ENCODE assay signal across 14 mouse cellular contexts in genomic region chr1:132559045-132559444, GRCm38 (mm10). TPM values are rescaled to one million over a fixed set of nuclear protein-coding genes. Genes with fewer than 3 reads are reported as not detected.
DNase-seq lines count a peak whose midpoint lies in the region; ATAC-seq and TF ChIP-seq lines count a peak whose summit lies in the region.
"Had no signal": no experiment of that assay in that cellular context is flagged by ENCODE, and none has a peak within 500 bp of the region (broad histone marks: within the 10 kb centered on the region; RNA-seq: fewer than 3 reads in every experiment).

No protein-coding gene starts in this region.

- H3K4me2 ChIP-seq in hindbrain, embryonic 13.5 days = no peak overlapping the region
- no peak overlapping the region for H3K4me2 ChIP-seq in neural tube, embryonic 11.5 days (ENCODE audit: low read depth)

- no peaks in the 10 kb centered on the region for H3K36me3 ChIP-seq in forebrain, embryonic 10.5 days (replicated peaks)
- no peaks in the 10 kb centered on the region for H3K36me3 ChIP-seq in hindbrain, embryonic 13.5 days
- H3K36me3 ChIP-seq in neural tube, embryonic 11.5 days (ENCODE audit: control insufficient read depth, insufficient read depth, low read length) = no peaks in the 10 kb centered on the region
- H3K36me3 ChIP-seq: heart, embryonic 10.5 days had no signal

- H3K4me3 ChIP-seq in forebrain, embryonic 10.5 days = no peak overlapping the region
- no peak overlapping the region for H3K4me3 ChIP-seq in hindbrain, embryonic 13.5 days
- no peak overlapping the region for H3K4me3 ChIP-seq in neural tube, embryonic 11.5 days (ENCODE audit: low read depth, low read length)
- H3K4me3 ChIP-seq in layer of hippocampus, adult 2 months = no peak overlapping the region
- H3K4me3 ChIP-seq: heart, embryonic 10.5 days had no signal

- peak overlapping the region; percentile 9; the same call in 1 of the 2 replicates for H3K9ac ChIP-seq in hindbrain, embryonic 13.5 days
- no peak overlapping the region for H3K9ac ChIP-seq in neural tube, embryonic 11.5 days (ENCODE audit: low read length)
- H3K9ac ChIP-seq: liver, embryonic 14.5 days had no signal

- peak overlapping the region; percentile 66; the same call in 1 of the 2 replicates for H3K27ac ChIP-seq in forebrain, embryonic 10.5 days
- peak overlapping the region; percentile 90 for H3K27ac ChIP-seq in hindbrain, embryonic 13.5 days
- H3K27ac ChIP-seq in neural tube, embryonic 11.5 days (ENCODE audit: low read depth, low read length) = peak overlapping the region; percentile 67
- no peak overlapping the region for H3K27ac ChIP-seq in layer of hippocampus, adult 2 months
- H3K27ac ChIP-seq: liver, embryonic 14.5 days had no signal

- ATAC-seq in hindbrain, embryonic 13.5 days (ENCODE audit: low FRiP score) = peak; percentile 17; the same call in 1 of the 2 replicates
- peak; percentile 51 for ATAC-seq in neural tube, embryonic 11.5 days (ENCODE audit: insufficient read depth, low FRiP score, low TSS enrichment)
- ATAC-seq: activated CD4-positive, CD25-positive, alpha-beta regulatory T cell, adult 4 months had no signal

- peak; percentile 79 for DNase-seq in embryo, embryonic 10 days (ENCODE audit: low spot score)
- DNase-seq in forebrain, embryonic 10.5 days (ENCODE audit: extremely low spot score, low spot score) = no peak
- peak; percentile 77 for DNase-seq in neural tube, embryonic 11.5 days (ENCODE audit: low spot score)
- DNase-seq in layer of hippocampus, adult 2 months (ENCODE audit: low spot score in 2 of 2) = no peak
- DNase-seq in kidney, adult 8-10 months = no peak
- DNase-seq in right cerebral cortex, postnatal 10 days (ENCODE audit: low spot score in 2 of 2) = no peak
- DNase-seq: cerebellum, adult 2 months; lung, postnatal 36 days; right cerebral cortex, postnatal 14 days had no signal

- no peaks in the 10 kb centered on the region for H3K9me3 ChIP-seq in forebrain, embryonic 10.5 days
- no peaks in the 10 kb centered on the region for H3K9me3 ChIP-seq in hindbrain, embryonic 13.5 days
- H3K9me3 ChIP-seq in neural tube, embryonic 11.5 days (ENCODE audit: control insufficient read depth, low read length) = no peaks in the 10 kb centered on the region
- H3K9me3 ChIP-seq: heart, embryonic 10.5 days had no signal

- peaks cover 29% of the 10 kb centered on the region; the same call in 1 of the 2 replicates for H3K27me3 ChIP-seq in forebrain, embryonic 10.5 days (ENCODE audit: poor library complexity, severe bottlenecking)
- no peaks in the 10 kb centered on the region for H3K27me3 ChIP-seq in hindbrain, embryonic 13.5 days
- no peaks in the 10 kb centered on the region for H3K27me3 ChIP-seq in neural tube, embryonic 11.5 days (ENCODE audit: control insufficient read depth, insufficient read depth, low read length)

- TF ChIP-seq CTCF in layer of hippocampus, adult 2 months (conservative IDR thresholded peaks at IDR 0.05) = no peak

- H3K4me1 ChIP-seq in forebrain, embryonic 10.5 days = peaks cover 39% of the 10 kb centered on the region
- peaks cover 64% of the 10 kb centered on the region for H3K4me1 ChIP-seq in hindbrain, embryonic 13.5 days (replicated peaks)
- H3K4me1 ChIP-seq in neural tube, embryonic 11.5 days (ENCODE audit: control insufficient read depth, insufficient read depth, low read length) = peaks cover 24% of the 10 kb centered on the region

- 21% methylated on average over 6 of the region's 6 CpGs for WGBS in forebrain, embryonic 10.5 days
- WGBS in hindbrain, embryonic 13.5 days = 6% methylated on average over 6 of the region's 6 CpGs
- 5% methylated on average over 6 of the region's 6 CpGs for WGBS in neural tube, embryonic 11.5 days

RNA-seq across cellular contexts. Expression of gene Cntn2, which starts 16.0 kb away (rescaled TPM):
- polyA plus RNA-seq in forebrain, embryonic 10.5 days (2016; fragmentation: Nextera tagmentation; extraction: Ambion mirVana) = 2.8 and 5.5 TPM in 2 replicates
- polyA plus RNA-seq in hindbrain, embryonic 13.5 days (2015; fragmentation: Nextera tagmentation; extraction: Ambion mirVana) = 57.6 and 67.5 TPM in 2 replicates
- polyA plus RNA-seq in neural tube, embryonic 11.5 days (2014; fragmentation: Nextera tagmentation; extraction: Ambion mirVana) = 53.2 and 59.9 TPM in 2 replicates
- total RNA-seq in layer of hippocampus, adult 2 months (2021) = 10 to 100 TPM; 71.8 to 73.9 TPM
- total RNA-seq: hematopoietic stem cell, adult 5-6 weeks had no signal
- polyA plus RNA-seq: activated CD4-positive, CD25-positive, alpha-beta regulatory T cell, adult 4 months had no signal

RNA-seq across cellular contexts. Expression of gene Tmem81, which starts 53.0 kb away (rescaled TPM):
- 1.4 and 1.5 TPM in 2 replicates for polyA plus RNA-seq in forebrain, embryonic 10.5 days (2016; fragmentation: Nextera tagmentation; extraction: Ambion mirVana)
- polyA plus RNA-seq in hindbrain, embryonic 13.5 days (2015; fragmentation: Nextera tagmentation; extraction: Ambion mirVana) = 0.97 and 1.0 TPM in 2 replicates
- polyA plus RNA-seq in neural tube, embryonic 11.5 days (2014; fragmentation: Nextera tagmentation; extraction: Ambion mirVana) = 1.4 and 1.8 TPM in 2 replicates
- 1 to 10 TPM; 6.3 to 6.4 TPM for total RNA-seq in layer of hippocampus, adult 2 months (2021)

Comparison
In these comparisons a context has a peak if more than half of its experiments do, and no peak if none do; other contexts are left out.
1. DNase-seq: peak in embryo, embryonic 10 days (single experiment) and neural tube, embryonic 11.5 days (single experiment); none in forebrain, embryonic 10.5 days (single experiment), layer of hippocampus, adult 2 months (0 of 2), kidney, adult 8-10 months (0 of 2) and right cerebral cortex, postnatal 10 days (0 of 2).